Mouse (Mus musculus) kidney, embryonic 16.5 days (tissue): ENCODE results near the gene Pi16. TPM values are rescaled to one million over a fixed set of nuclear protein-coding genes. Genes with fewer than 3 reads are reported as not detected.
"Not testable (repeated sequence)": the region's sequence is repeated elsewhere in the genome, so short reads cannot be mapped to it uniquely, and the experiment has no call there.

Experiments
- ATAC-seq: fragments of 200-750 bp; cut with Nextera tagmentation; 2 replicates; pipeline ENCODE4 v1.8.0; 2017; ENCODE audit warnings: moderate TSS enrichment; ENCODE audit not compliant: low FRiP score, low TSS enrichment
- H3K27ac ChIP-seq: fragments of 300-500 bp; sonication (generic); 2 replicates; pipeline ENCODE4 v1.5.1; 2014; ENCODE audit warnings: low read length
- H3K27me3 ChIP-seq: fragments of 300-500 bp; sonication (generic); 2 replicates; pipeline ENCODE4 v1.6.1; 2014; ENCODE audit warnings: low read length, control low read depth, mixed read lengths; ENCODE audit not compliant: insufficient read depth
- H3K36me3 ChIP-seq: fragments of 300-500 bp; sonication (generic); 2 replicates; pipeline ENCODE4 v1.6.1; 2014; ENCODE audit warnings: low read length, control low read depth, mixed read lengths; ENCODE audit not compliant: insufficient read depth
- H3K4me1 ChIP-seq: fragments of 300-500 bp; sonication (generic); 2 replicates; pipeline ENCODE4 v1.6.1; 2014; ENCODE audit warnings: low read length, control low read depth, mixed read lengths; ENCODE audit not compliant: insufficient read depth
- H3K4me2 ChIP-seq: fragments of 300-500 bp; sonication (generic); replicated peaks from 2 replicates; pipeline ENCODE4 v1.6.1; 2014; ENCODE audit warnings: low read depth, low read length
- H3K4me3 ChIP-seq: fragments of 300-500 bp; sonication (generic); 2 replicates; pipeline ENCODE4 v1.5.1; 2014; ENCODE audit warnings: mild to moderate bottlenecking, low read length
- H3K9ac ChIP-seq: fragments of 300-500 bp; sonication (generic); replicated peaks from 2 replicates; pipeline ENCODE4 v1.6.1; 2014; ENCODE audit warnings: low read length
- H3K9me3 ChIP-seq: fragments of 300-500 bp; sonication (generic); 2 replicates; pipeline ENCODE4 v1.6.1; 2016; ENCODE audit warnings: low read length, control low read depth
- WGBS: fragments of 180-500 bp; shearing (Covaris S2); extraction: QIAGEN DNeasy Blood & Tissue Kit; methylation state at CpG from one replicate; pipeline ENCODE4 v1.1.7; 2014; 5-methylcytosine and 5-hydroxymethylcytosine counted together
- polyA plus RNA-seq: library from polyadenylated mRNA; unstranded; fragments of >200 nt; fragmentation: Nextera tagmentation; extraction: Ambion mirVana; gene quantifications from 2 replicates; pipeline ENCODE4 v1.2.1, GENCODE M21; 2015

Gene Pi16
- polyA plus RNA-seq, 1 experiment from 2014 or later: 3.1 TPM

DNA sequence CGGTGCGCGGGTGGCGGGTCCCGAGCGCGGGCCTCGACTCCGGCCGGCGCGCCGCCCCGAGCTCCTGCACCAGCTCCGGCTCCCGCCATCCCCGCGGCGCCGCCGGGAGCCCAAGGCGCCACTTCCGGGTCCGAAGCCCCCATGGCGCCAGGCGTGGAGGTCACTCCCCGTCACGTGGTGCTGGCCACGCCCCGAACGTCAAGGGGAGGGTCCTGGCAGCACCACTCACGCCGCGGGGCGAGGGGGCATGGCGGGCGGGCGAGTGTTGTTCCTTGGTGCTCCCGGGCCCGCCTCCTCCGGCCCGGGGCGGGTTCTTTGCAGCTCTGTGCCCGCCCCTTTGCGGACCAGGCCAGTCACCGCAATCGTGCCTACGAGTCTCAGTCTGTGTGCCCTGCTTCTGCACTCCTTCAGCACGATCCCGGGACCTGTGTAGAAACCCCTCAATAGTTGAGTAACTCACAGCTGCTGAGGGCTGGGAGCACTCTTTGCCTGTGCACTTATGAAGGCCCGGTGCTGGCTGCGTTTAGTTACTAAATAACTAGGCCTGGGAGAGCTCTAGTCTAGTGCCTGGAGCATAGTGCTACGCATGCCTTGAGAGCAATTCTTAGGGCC lies 30.3 kb downstream of the Pi16 start, which contains the start of gene Mtch1:
Mtch1 (minus strand) TSS at position 290 of the 612 bp plus-strand sequence.
- 0 out of 2 replicates have a peak, but pooled peaks cover 4% of the 10 kb centered on the region for H3K36me3 ChIP-seq
- ATAC-seq: peak; percentile 93
- H3K9me3 ChIP-seq: no peaks in the 10 kb centered on the region
- peak within 1 kb of the TSS; percentile 88 for H3K4me3 ChIP-seq
- peak within 1 kb of the TSS; percentile 94 for H3K9ac ChIP-seq
- WGBS: under 1% methylated on average over 43 of the region's 53 CpGs
- H3K27me3 ChIP-seq: no peaks in the 10 kb centered on the region
- peak within 1 kb of the TSS; percentile 68 for H3K4me2 ChIP-seq
- H3K27ac ChIP-seq: peak within 1 kb of the TSS; percentile 98
- peaks cover 27% of the 10 kb centered on the region for H3K4me1 ChIP-seq

DNA sequence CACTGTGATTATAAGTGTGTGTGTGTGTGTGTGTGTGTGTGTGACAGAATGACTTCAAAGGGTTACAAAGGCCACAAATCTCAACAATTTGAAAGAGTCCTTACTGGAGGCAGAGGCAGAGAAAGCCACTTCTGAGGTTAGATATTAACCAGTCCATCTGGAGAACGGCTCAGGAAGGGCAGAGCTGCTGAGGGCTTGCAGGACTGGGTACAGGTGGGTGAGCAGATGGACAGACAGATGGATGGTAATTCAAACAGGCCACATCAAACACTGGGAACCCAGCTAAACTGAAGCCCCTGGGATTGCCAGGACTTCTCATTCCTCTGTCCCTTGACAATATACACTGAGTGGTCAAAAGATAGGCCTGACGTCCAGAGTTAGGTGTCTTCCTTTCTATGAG lies 31.5 kb downstream of the Pi16 start:
- Histone ChIP-seq H3K4me1 (peaks cover 23% of the 10 kb centered on the region), H3K27ac (peak overlapping the region; percentile 98), H3K4me3 (no peak overlapping the region), H3K4me2 (no peak overlapping the region), H3K9me3 (no peaks in the 10 kb centered on the region), H3K27me3 (no peaks in the 10 kb centered on the region), H3K36me3 (no peaks in the 10 kb centered on the region), H3K9ac (no peak overlapping the region)
- ATAC-seq: no peak
- WGBS: 61% methylated on average over 2 of the region's 2 CpGs

DNA sequence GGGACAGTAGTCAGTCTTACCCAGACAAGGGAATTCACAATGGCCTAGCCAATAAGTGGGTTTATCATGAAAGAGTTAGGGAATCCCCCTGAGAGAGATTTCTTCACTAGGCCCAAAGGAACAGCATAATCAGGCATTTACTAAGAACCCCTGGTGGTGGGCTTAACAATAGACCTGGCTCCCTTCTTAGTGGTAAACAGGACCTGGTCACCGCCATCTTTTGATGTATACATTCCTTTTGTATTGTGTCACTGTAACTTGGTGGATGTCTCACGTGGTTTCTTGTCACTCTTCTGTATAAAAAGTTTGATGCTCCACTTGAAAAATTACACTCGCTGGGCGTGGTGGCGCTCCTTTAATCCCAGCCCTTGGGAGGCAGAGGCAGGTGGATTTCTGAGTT lies 33.6 kb downstream of the Pi16 start:
- peaks cover 29% of the 10 kb centered on the region for H3K4me1 ChIP-seq
- WGBS: 84% methylated on average over 5 of the region's 5 CpGs
- H3K27me3 ChIP-seq, H3K4me2 ChIP-seq, H3K36me3 ChIP-seq, H3K4me3 ChIP-seq, H3K27ac ChIP-seq, H3K9me3 ChIP-seq, H3K9ac ChIP-seq, ATAC-seq: not testable (repeated sequence)

DNA sequence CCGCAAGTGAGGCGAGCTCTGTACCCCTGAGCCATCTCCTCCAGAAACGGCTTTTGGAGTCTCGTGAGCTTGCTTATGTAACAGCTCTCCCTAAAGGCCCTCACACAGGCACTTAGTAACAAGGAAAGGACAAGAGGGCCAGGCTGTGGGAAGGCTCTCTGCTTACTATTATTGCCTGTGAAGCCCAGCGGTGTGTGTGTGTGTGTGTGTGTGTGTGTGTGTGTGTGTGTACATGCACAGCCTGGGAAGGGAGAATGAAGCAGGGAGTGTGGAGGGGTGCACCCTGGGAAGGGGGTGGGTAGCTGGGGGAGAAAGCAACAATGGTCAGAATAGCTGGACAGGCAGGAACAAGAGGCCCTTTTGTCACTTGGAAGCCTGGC lies 38.0 kb downstream of the Pi16 start:
- H3K4me1 ChIP-seq: peaks cover 28% of the 10 kb centered on the region
- H3K9ac ChIP-seq: peak overlapping the region; percentile 68
- H3K9me3 ChIP-seq: no peaks in the 10 kb centered on the region
- peak; percentile 47 for ATAC-seq
- H3K27me3 ChIP-seq: no peaks in the 10 kb centered on the region
- no peak overlapping the region for H3K4me2 ChIP-seq
- H3K36me3 ChIP-seq: no peaks in the 10 kb centered on the region
- WGBS: 27% methylated on average over 5 of the region's 5 CpGs
- H3K4me3 ChIP-seq: no peak overlapping the region
- peak overlapping the region; percentile 98 for H3K27ac ChIP-seq

GRCm38 (mm10) chr17:29355841-29356478 lies 38.5 kb downstream of the Pi16 start:
- Histone ChIP-seq H3K4me1 (peaks cover 32% of the 10 kb centered on the region), H3K27me3 (no peaks in the 10 kb centered on the region), H3K36me3 (no peaks in the 10 kb centered on the region), H3K9ac (peak overlapping the region; percentile 68), H3K4me3 (peak overlapping the region; percentile 43), H3K9me3 (no peaks in the 10 kb centered on the region), H3K27ac (peak overlapping the region; percentile 98), H3K4me2 (peak overlapping the region; percentile 70)
- ATAC-seq: peak; percentile 66
- 5% methylated on average over 17 of the region's 17 CpGs for WGBS

GRCm38 (mm10) chr17:29356479-29356856 lies 39.0 kb downstream of the Pi16 start:
- peak overlapping the region; percentile 68 for H3K9ac ChIP-seq
- peak overlapping the region; percentile 70 for H3K4me2 ChIP-seq
- WGBS: 0% methylated on average over 11 of the region's 11 CpGs
- peak overlapping the region; percentile 98 for H3K27ac ChIP-seq
- ATAC-seq: peak; percentile 95
- H3K9me3 ChIP-seq: no peaks in the 10 kb centered on the region
- no peaks in the 10 kb centered on the region for H3K27me3 ChIP-seq
- H3K36me3 ChIP-seq: no peaks in the 10 kb centered on the region
- peaks cover 37% of the 10 kb centered on the region for H3K4me1 ChIP-seq
- H3K4me3 ChIP-seq: peak overlapping the region; percentile 43

- H3K9me3 ChIP-seq: no peaks in the 10 kb centered on the region
- peaks cover 37% of the 10 kb centered on the region for H3K4me1 ChIP-seq
- peak overlapping the region; percentile 61 for H3K9ac ChIP-seq
- ATAC-seq: peak; percentile 19
- no peaks in the 10 kb centered on the region for H3K27me3 ChIP-seq
- H3K36me3 ChIP-seq: no peaks in the 10 kb centered on the region
- H3K4me3 ChIP-seq: peak overlapping the region; percentile 43
- peak overlapping the region; percentile 70 for H3K4me2 ChIP-seq
- WGBS: 6% methylated on average over 9 of the region's 9 CpGs
- peak overlapping the region; percentile 98 for H3K27ac ChIP-seq
Measured at GRCm38 (mm10) chr17:29356882-29357281, 39.4 kb downstream of the Pi16 start.

DNA sequence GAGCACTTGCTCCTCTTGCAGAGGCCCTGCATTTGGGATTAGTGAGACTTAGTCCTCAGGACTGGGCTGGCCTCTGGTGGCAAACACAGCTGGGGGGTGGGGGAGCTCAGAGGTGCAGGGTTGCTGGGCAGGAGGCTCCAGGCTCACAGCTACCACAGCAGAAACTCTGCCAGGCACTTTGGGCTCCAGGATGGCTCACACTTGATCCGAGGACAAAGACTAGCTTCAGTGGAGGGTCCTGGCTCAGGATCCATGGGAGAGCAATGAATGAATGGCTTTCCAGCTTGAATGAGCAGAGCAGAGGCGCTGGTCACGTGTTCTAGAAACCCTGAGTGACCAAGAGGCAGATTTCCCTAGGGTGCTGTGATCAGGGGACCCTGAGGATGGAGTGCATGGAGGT lies 41.4 kb downstream of the Pi16 start:
- ATAC-seq: no peak
- peaks cover 37% of the 10 kb centered on the region for H3K4me1 ChIP-seq
- 74% methylated on average over 3 of the region's 3 CpGs for WGBS
- H3K36me3 ChIP-seq: no peaks in the 10 kb centered on the region
- no peak overlapping the region for H3K9ac ChIP-seq
- H3K4me3 ChIP-seq: no peak overlapping the region
- H3K4me2 ChIP-seq: no peak overlapping the region
- H3K27me3 ChIP-seq: no peaks in the 10 kb centered on the region
- no peaks in the 10 kb centered on the region for H3K9me3 ChIP-seq
- no peak overlapping the region for H3K27ac ChIP-seq

DNA sequence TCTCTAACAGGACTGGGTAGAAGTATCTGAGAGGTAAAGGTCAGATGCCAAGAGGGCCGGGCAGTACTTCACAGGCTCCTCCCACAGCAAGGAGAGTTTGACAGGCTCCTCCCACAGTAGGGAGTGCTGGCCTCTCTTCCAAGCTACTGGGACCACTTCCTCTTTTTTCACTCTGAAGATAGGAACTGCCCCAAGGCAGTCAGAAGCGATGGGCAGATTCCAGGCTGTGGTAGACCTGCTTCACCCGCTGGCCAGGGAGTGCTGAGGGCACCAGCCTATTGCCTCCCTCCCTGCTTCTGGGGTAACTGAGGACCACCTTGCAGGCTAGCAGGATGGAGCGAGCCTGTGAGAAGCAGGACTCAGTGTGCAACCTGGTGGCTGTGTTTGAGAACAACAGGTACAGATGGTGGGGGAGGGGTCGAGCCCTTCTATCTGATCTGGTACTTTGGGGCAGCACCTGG lies 43.3 kb downstream of the Pi16 start, which contains the start of gene Fgd2:
Fgd2 (plus strand) TSS at position 154 of the 461 bp plus-strand sequence.
- ATAC-seq: no peak
- H3K36me3 ChIP-seq: no peaks in the 10 kb centered on the region
- H3K9ac ChIP-seq: no peak within 1 kb of the TSS
- no peaks in the 10 kb centered on the region for H3K27me3 ChIP-seq
- no peak within 1 kb of the TSS for H3K4me2 ChIP-seq
- H3K9me3 ChIP-seq: no peaks in the 10 kb centered on the region
- peaks cover 23% of the 10 kb centered on the region for H3K4me1 ChIP-seq
- H3K4me3 ChIP-seq: no peak within 1 kb of the TSS
- 18% methylated on average over 5 of the region's 5 CpGs for WGBS
- H3K27ac ChIP-seq: no peak within 1 kb of the TSS
